Mouse (Mus musculus) neural tube, embryonic 11.5 days (tissue): ENCODE data around the gene Cdh23. TPM values are rescaled to one million over a fixed set of nuclear protein-coding genes. Genes with fewer than 3 reads are reported as not detected.

Experiments used
- ATAC-seq: fragments of 200-750 bp; cut with Nextera tagmentation; 2 replicates; pipeline ENCODE4 v1.8.0; 2017; ENCODE audit warnings: moderate number of reproducible peaks, mild to moderate bottlenecking, moderate TSS enrichment, moderate library complexity; ENCODE audit not compliant: insufficient read depth, low FRiP score, low TSS enrichment
- DNase-seq: peaks from one replicate; pipeline ENCODE4 v3.0.0-alpha.2; 2015; ENCODE audit warnings: low spot score
- H3K27ac ChIP-seq: fragments of 300-500 bp; sonication (generic); 2 replicates; pipeline ENCODE4 v1.5.1; 2014; ENCODE audit warnings: low read depth, mild to moderate bottlenecking, low read length
- H3K27me3 ChIP-seq: fragments of 300-500 bp; sonication (generic); 2 replicates; pipeline ENCODE4 v1.6.1; 2014; ENCODE audit warnings: mild to moderate bottlenecking, low read length, mixed read lengths; ENCODE audit not compliant: control insufficient read depth, insufficient read depth
- H3K36me3 ChIP-seq: fragments of 300-500 bp; sonication (generic); 2 replicates; pipeline ENCODE4 v1.6.1; 2014; ENCODE audit warnings: mild to moderate bottlenecking, low read length, moderate library complexity, mixed read lengths; ENCODE audit not compliant: control insufficient read depth, insufficient read depth
- H3K4me1 ChIP-seq: fragments of 300-500 bp; sonication (generic); 2 replicates; pipeline ENCODE4 v1.6.1; 2014; ENCODE audit warnings: low read length, mixed read lengths; ENCODE audit not compliant: control insufficient read depth, insufficient read depth
- H3K4me2 ChIP-seq: fragments of 300-500 bp; sonication (generic); 2 replicates; pipeline ENCODE4 v1.6.1; 2014; ENCODE audit warnings: low read depth, mild to moderate bottlenecking, moderate library complexity
- H3K4me3 ChIP-seq: fragments of 300-500 bp; sonication (generic); 2 replicates; pipeline ENCODE4 v1.5.1; 2014; ENCODE audit warnings: low read depth, low read length
- H3K9ac ChIP-seq: fragments of 300-500 bp; sonication (generic); 2 replicates; pipeline ENCODE4 v1.6.1; 2014; ENCODE audit warnings: mild to moderate bottlenecking, low read length
- H3K9me3 ChIP-seq: fragments of 300-500 bp; sonication (generic); 2 replicates; pipeline ENCODE4 v1.6.1; 2016; ENCODE audit warnings: low read length; ENCODE audit not compliant: control insufficient read depth
- WGBS: fragments of 180-500 bp; shearing (Covaris S2); extraction: QIAGEN DNeasy Blood & Tissue Kit; methylation state at CpG from one replicate; pipeline ENCODE4 v1.1.7; 2014; 5-methylcytosine and 5-hydroxymethylcytosine counted together
- polyA plus RNA-seq: library from polyadenylated mRNA; unstranded; fragments of >200 nt; fragmentation: Nextera tagmentation; extraction: Ambion mirVana; gene quantifications from 2 replicates; pipeline ENCODE4 v1.2.1, GENCODE M21; 2014

The Cdh23 gene
- polyA plus RNA-seq, 1 experiment from 2014 or later, result 0.50 TPM

- DNase-seq (no peak), ATAC-seq (no peak)
- Histone ChIP-seq H3K9ac (no peak overlapping the region), H3K4me1 (no peaks in the 10 kb centered on the region), H3K4me3 (no peak overlapping the region), H3K9me3 (no peaks in the 10 kb centered on the region), H3K36me3 (no peaks in the 10 kb centered on the region), H3K4me2 (no peak overlapping the region), H3K27me3 (no peaks in the 10 kb centered on the region), H3K27ac (no peak overlapping the region)
- WGBS, result 95% methylated on average over 6 of the region's 6 CpGs
Measured at GRCm38 (mm10) chr10:60481381-60481780, 214.9 kb downstream of the Cdh23 start.

- Histone ChIP-seq H3K36me3 (no peaks in the 10 kb centered on the region), H3K4me3 (no peak overlapping the region), H3K9ac (no peak overlapping the region), H3K4me1 (no peaks in the 10 kb centered on the region), H3K27me3 (peaks cover 2% of the 10 kb centered on the region; the same call in 1 of the 2 replicates), H3K4me2 (no peak overlapping the region), H3K27ac (no peak overlapping the region), H3K9me3 (no peaks in the 10 kb centered on the region)
- ATAC-seq (no peak), DNase-seq (no peak)
- 79% methylated on average over 5 of the region's 5 CpGs for WGBS
Measured at GRCm38 (mm10) chr10:60474549-60474948, 221.7 kb downstream of the Cdh23 start.

GRCm38 (mm10) chr10:60473782-60474322 lies 222.4 kb downstream of the Cdh23 start:
- H3K4me3 ChIP-seq, result no peak overlapping the region
- DNase-seq (no peak), ATAC-seq (peak; percentile 45; the same call in 1 of the 2 replicates)
- no peak overlapping the region for H3K9ac ChIP-seq
- peaks cover 2% of the 10 kb centered on the region; the same call in 1 of the 2 replicates for H3K27me3 ChIP-seq
- 38% methylated on average over 9 of the region's 9 CpGs for WGBS
- H3K36me3 ChIP-seq, result no peaks in the 10 kb centered on the region
- H3K4me2 ChIP-seq, result no peak overlapping the region
- H3K27ac ChIP-seq, result no peak overlapping the region
- H3K4me1 ChIP-seq, result no peaks in the 10 kb centered on the region
- H3K9me3 ChIP-seq, result no peaks in the 10 kb centered on the region

GRCm38 (mm10) chr10:60467752-60468151 lies 228.5 kb downstream of the Cdh23 start:
- ATAC-seq (no peak), DNase-seq (no peak)
- Histone ChIP-seq H3K9me3 (no peaks in the 10 kb centered on the region), H3K27ac (no peak overlapping the region), H3K4me2 (no peak overlapping the region), H3K4me1 (no peaks in the 10 kb centered on the region), H3K36me3 (no peaks in the 10 kb centered on the region), H3K4me3 (no peak overlapping the region), H3K27me3 (no peaks in the 10 kb centered on the region; the same call in 1 of the 2 replicates), H3K9ac (no peak overlapping the region)
- 37% methylated on average over 4 of the region's 4 CpGs for WGBS

- DNase-seq (no peak), ATAC-seq (no peak)
- no peaks in the 10 kb centered on the region for H3K36me3 ChIP-seq
- no peak overlapping the region for H3K4me3 ChIP-seq
- H3K27me3 ChIP-seq, result no peaks in the 10 kb centered on the region
- no peak overlapping the region for H3K27ac ChIP-seq
- no peaks in the 10 kb centered on the region for H3K9me3 ChIP-seq
- no peak overlapping the region for H3K4me2 ChIP-seq
- no peak overlapping the region for H3K9ac ChIP-seq
- WGBS, result 70% methylated on average over 13 of the region's 13 CpGs
- no peaks in the 10 kb centered on the region for H3K4me1 ChIP-seq
Measured at GRCm38 (mm10) chr10:60463953-60464647, 232.2 kb downstream of the Cdh23 start.

- no peaks in the 10 kb centered on the region for H3K4me1 ChIP-seq
- no peaks in the 10 kb centered on the region for H3K36me3 ChIP-seq
- H3K27me3 ChIP-seq, result no peaks in the 10 kb centered on the region
- no peak overlapping the region for H3K4me3 ChIP-seq
- no peak for DNase-seq
- no peak overlapping the region for H3K27ac ChIP-seq
- no peak overlapping the region for H3K4me2 ChIP-seq
- WGBS, result 12% methylated on average over 8 of the region's 8 CpGs
- ATAC-seq, result no peak
- H3K9ac ChIP-seq, result no peak overlapping the region
- H3K9me3 ChIP-seq, result no peaks in the 10 kb centered on the region
Measured at GRCm38 (mm10) chr10:60456662-60457397, 239.5 kb downstream of the Cdh23 start.

- no peak overlapping the region for H3K27ac ChIP-seq
- no peak for DNase-seq
Measured at GRCm38 (mm10) chr10:60455193-60455592, 241.1 kb downstream of the Cdh23 start.

GRCm38 (mm10) chr10:60447186-60447585 lies 249.1 kb downstream of the Cdh23 start:
- no peak overlapping the region for H3K4me2 ChIP-seq
- no peaks in the 10 kb centered on the region for H3K9me3 ChIP-seq
- no peak overlapping the region for H3K9ac ChIP-seq
- no peaks in the 10 kb centered on the region for H3K4me1 ChIP-seq
- DNase-seq, result no peak
- no peak for ATAC-seq
- no peak overlapping the region for H3K4me3 ChIP-seq
- 85% methylated on average over 12 of the region's 12 CpGs for WGBS
- H3K27ac ChIP-seq, result no peak overlapping the region
- H3K36me3 ChIP-seq, result no peaks in the 10 kb centered on the region
- no peaks in the 10 kb centered on the region for H3K27me3 ChIP-seq

More at GRCm38 (mm10) chr10:60455193-60455592, 241.1 kb downstream of the Cdh23 start:
- WGBS, result 84% methylated on average over 8 of the region's 8 CpGs
- H3K27me3 ChIP-seq, result no peaks in the 10 kb centered on the region
- no peaks in the 10 kb centered on the region for H3K4me1 ChIP-seq
- no peaks in the 10 kb centered on the region for H3K9me3 ChIP-seq
- H3K9ac ChIP-seq, result no peak overlapping the region
- no peak overlapping the region for H3K4me2 ChIP-seq
- ATAC-seq, result no peak
- H3K36me3 ChIP-seq, result no peaks in the 10 kb centered on the region
- H3K4me3 ChIP-seq, result no peak overlapping the region
